Mouse (Mus musculus) embryonic facial prominence, embryonic 10.5 days (tissue): ENCODE measurements around the gene Pgd. TPM values are rescaled to one million over a fixed set of nuclear protein-coding genes. Genes with fewer than 3 reads are reported as not detected.
A peak's percentile ranks its signal among the peaks of the same experiment; 100 is the strongest.
"Not testable (repeated sequence)": the region's sequence is repeated elsewhere in the genome, so short reads cannot be mapped to it uniquely, and the experiment has no call there.

Experiments used
- DNase-seq: peaks from one replicate; pipeline ENCODE4 v3.0.0-alpha.2; 2017; ENCODE audit warnings: low spot score
- H3K27ac ChIP-seq: fragments of 300-500 bp; sonication (generic); replicated peaks from 2 replicates; pipeline ENCODE4 v1.5.1; 2016; ENCODE audit warnings: mild to moderate bottlenecking
- H3K27me3 ChIP-seq: fragments of 300-500 bp; sonication (generic); replicated peaks from 2 replicates; pipeline ENCODE4 v1.6.1; 2016; ENCODE audit warnings: low read depth, mild to moderate bottlenecking; ENCODE audit not compliant: poor library complexity, severe bottlenecking
- H3K36me3 ChIP-seq: fragments of 300-500 bp; sonication (generic); replicated peaks from 2 replicates; pipeline ENCODE4 v1.6.1; 2016; ENCODE audit warnings: mild to moderate bottlenecking, moderate library complexity
- H3K4me1 ChIP-seq: fragments of 300-500 bp; sonication (generic); 2 replicates; pipeline ENCODE4 v1.6.1; 2016
- H3K4me3 ChIP-seq: fragments of 300-500 bp; sonication (generic); 2 replicates; pipeline ENCODE4 v1.5.1; 2016; ENCODE audit warnings: mild to moderate bottlenecking, moderate library complexity
- H3K9me3 ChIP-seq: fragments of 300-500 bp; sonication (generic); 2 replicates; pipeline ENCODE4 v1.6.1; 2016; ENCODE audit warnings: mild to moderate bottlenecking
- WGBS: fragments of 180-500 bp; shearing (Covaris S2); methylation state at CpG from one replicate; pipeline ENCODE4 v1.1.7; 2016; 5-methylcytosine and 5-hydroxymethylcytosine counted together
- polyA plus RNA-seq: library from polyadenylated mRNA; unstranded; fragments of >200 nt; fragmentation: Nextera tagmentation; extraction: Ambion mirVana; gene quantifications from 2 replicates; pipeline ENCODE4 v1.2.1, GENCODE M21; 2016

Pgd gene
- polyA plus RNA-seq, 1 experiment from 2014 or later, result 153 TPM

DNA sequence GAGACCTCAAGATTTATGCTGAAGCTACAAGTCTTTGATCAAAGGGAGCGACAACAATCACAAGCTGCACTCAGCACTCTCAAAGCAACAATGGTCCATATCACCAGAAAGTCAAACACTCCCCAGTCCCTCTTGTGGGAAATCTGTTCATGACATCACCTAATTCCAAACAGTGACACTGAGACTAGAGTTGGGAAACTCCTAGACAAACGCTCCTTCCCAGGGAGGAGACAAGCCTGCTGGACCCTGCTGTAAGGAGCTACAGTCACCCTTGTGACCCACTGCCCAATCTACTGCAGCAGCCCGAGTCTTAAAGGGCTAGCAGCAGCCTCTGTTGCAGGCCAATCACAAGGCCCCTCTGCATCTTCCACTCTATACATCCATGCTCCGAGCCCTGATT is 13.0 kb upstream of the Pgd start:
- no peak for DNase-seq
- 64% methylated on average over 4 of the region's 4 CpGs for WGBS
- Histone ChIP-seq H3K4me1 (peaks cover 28% of the 10 kb centered on the region), H3K4me3 (no peak overlapping the region), H3K27ac (0 out of 2 replicates have a peak overlapping the region, but pooled peaks have one; percentile 5), H3K36me3 (peaks cover 67% of the 10 kb centered on the region), H3K9me3 (no peaks in the 10 kb centered on the region), H3K27me3 (no peaks in the 10 kb centered on the region)

DNA sequence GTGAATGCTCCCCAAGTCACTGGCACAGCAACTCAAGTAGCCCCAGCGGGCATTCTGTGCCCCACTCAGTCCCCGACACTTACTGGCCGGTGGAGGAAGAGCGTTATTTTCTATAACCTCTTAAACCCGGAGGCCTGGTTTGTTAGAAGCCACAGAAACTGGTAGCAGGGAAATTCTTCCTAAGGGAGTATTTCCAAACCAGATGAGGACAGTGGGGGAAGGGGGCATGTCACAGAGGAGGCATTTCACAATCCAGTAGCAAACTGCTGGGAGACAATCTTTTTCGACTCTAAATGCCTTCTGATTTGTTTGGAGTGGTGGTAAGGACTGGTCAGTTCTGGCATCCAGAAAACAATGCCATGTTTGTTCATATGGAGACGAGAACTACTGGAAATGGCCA is 12.6 kb upstream of the Pgd start:
- H3K9me3 ChIP-seq, result no peaks in the 10 kb centered on the region
- H3K4me3 ChIP-seq, result no peak overlapping the region
- no peaks in the 10 kb centered on the region for H3K27me3 ChIP-seq
- peak overlapping the region; percentile 36 for H3K27ac ChIP-seq
- DNase-seq, result no peak
- H3K4me1 ChIP-seq, result peaks cover 28% of the 10 kb centered on the region
- 79% methylated on average over 7 of the region's 7 CpGs for WGBS
- H3K36me3 ChIP-seq, result peaks cover 62% of the 10 kb centered on the region

DNA sequence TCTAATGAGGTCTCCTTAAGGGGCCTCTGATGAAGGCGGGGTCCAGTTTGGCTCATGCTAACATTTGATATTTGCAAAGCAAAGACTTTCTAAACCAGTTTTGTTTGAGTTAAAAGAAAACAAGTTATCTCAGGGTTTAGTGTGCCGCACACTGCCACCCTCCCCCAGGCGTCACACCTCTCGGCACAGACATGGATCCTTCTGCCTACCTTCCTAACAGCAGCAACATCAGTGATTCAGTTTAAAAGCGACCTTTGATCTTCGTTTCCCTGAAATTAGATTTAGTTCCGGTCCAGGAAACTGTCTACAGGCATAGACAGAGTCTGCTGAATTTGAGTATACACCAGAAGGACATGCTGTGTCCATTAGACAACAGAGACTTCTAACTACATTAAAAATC is 11.8 kb upstream of the Pgd start:
- Histone ChIP-seq H3K27me3 (no peaks in the 10 kb centered on the region), H3K9me3 (no peaks in the 10 kb centered on the region), H3K4me1 (peaks cover 33% of the 10 kb centered on the region), H3K4me3 (no peak overlapping the region), H3K27ac (no peak overlapping the region), H3K36me3 (peaks cover 54% of the 10 kb centered on the region)
- WGBS, result 69% methylated on average over 7 of the region's 7 CpGs
- DNase-seq, result no peak

DNA sequence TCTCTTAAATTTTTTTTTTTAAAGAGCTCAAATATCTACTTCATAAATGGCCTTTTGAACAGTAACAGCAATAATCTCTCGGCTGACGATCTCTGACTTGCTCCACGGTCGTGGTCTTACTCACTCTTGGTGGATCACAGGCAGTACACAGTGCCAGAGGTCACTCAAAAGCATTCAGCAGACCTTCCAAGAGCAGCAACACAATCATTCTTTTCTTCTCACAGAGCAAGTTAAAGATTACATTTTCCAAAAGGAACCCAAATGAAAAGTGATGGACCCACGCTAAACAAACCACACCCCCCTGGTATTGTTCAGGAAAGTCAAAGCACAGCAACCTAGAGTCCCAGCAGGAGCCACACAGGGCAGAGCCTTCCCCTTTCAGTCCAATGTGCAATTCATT is 10.5 kb upstream of the Pgd start:
- 52% methylated on average over 5 of the region's 5 CpGs for WGBS
- peaks cover 41% of the 10 kb centered on the region for H3K36me3 ChIP-seq
- H3K27me3 ChIP-seq, result no peaks in the 10 kb centered on the region
- H3K27ac ChIP-seq, result no peak overlapping the region
- no peaks in the 10 kb centered on the region for H3K9me3 ChIP-seq
- DNase-seq, result no peak
- H3K4me3 ChIP-seq, result no peak overlapping the region
- H3K4me1 ChIP-seq, result peaks cover 45% of the 10 kb centered on the region

DNA sequence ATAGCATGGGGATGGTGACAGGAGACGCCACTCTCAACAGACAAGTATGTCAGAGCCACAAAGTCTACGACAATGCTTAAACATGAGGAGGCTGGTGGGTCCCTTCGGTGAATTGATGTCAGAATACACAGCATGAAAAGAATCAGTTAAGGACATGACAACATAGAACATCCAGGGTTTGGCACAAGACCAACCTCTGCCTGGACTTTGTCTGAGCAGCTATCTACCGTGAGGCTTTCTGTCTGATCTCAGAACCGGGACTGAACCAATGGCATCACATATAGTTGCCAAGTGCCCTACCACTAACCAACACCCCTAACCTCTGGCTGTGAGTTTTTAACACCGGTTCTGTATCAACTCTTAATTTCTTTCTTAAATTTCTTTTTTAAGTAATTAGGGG is 10.1 kb upstream of the Pgd start:
- 85% methylated on average over 6 of the region's 6 CpGs for WGBS
- no peaks in the 10 kb centered on the region for H3K27me3 ChIP-seq
- peaks cover 37% of the 10 kb centered on the region for H3K36me3 ChIP-seq
- H3K27ac ChIP-seq, result no peak overlapping the region
- DNase-seq, result no peak
- H3K9me3 ChIP-seq, result no peaks in the 10 kb centered on the region
- peaks cover 49% of the 10 kb centered on the region for H3K4me1 ChIP-seq
- H3K4me3 ChIP-seq, result no peak overlapping the region

DNA sequence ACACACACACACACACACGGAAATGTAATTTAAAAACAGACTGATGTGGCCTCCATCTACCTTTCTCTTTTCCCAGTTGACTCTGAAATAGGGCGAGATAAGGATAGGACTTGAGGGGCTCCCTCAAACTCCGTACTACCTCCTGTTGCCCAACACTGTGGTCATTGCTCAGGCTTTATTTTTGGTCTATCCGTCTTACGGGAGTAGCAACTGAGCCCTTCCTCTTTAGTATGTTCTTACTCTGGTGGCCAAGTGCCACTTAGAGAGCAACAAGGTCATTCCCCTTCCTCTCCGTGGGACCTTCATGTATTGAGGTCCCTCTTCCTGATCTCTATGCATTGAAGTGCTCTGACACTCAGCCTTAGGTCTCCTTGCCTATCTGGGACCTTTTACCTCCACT is 7.1 kb upstream of the Pgd start:
- Histone ChIP-seq H3K36me3 (peaks cover 8% of the 10 kb centered on the region; the same call in 1 of the 2 replicates), H3K27me3 (no peaks in the 10 kb centered on the region), H3K27ac (no peak overlapping the region), H3K4me3 (no peak overlapping the region), H3K4me1 (peaks cover 49% of the 10 kb centered on the region), H3K9me3 (no peaks in the 10 kb centered on the region)
- WGBS, result 88% methylated on average over 6 of the region's 6 CpGs
- DNase-seq, result no peak

DNA sequence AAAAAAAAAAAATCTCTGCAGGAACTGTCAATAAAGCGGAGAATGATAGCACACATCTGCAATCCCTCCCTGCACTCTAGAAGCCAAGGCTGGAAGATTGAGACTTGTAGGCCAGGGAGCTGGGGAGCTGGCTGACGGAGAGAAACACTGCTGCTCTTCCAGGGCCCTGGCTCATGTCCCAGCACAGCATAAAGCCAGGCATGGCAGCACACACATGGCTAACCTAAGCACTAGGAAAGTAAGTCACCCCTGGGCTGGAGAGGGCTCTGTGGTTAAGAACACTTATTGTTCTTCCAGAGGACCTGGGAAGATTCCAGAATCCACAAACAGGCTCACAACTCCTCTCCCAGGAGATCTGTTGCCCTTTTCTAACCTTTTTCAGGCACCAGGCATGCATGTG is 6.1 kb upstream of the Pgd start:
- no peak overlapping the region for H3K4me3 ChIP-seq
- 0 out of 2 replicates have a peak overlapping the region, but pooled peaks have one; percentile 11 for H3K27ac ChIP-seq
- peaks cover 40% of the 10 kb centered on the region for H3K4me1 ChIP-seq
- no peaks in the 10 kb centered on the region for H3K27me3 ChIP-seq
- H3K9me3 ChIP-seq, result no peaks in the 10 kb centered on the region
- 0 out of 2 replicates have a peak, but pooled peaks cover 4% of the 10 kb centered on the region for H3K36me3 ChIP-seq
- no peak for DNase-seq
- 77% methylated on average over 2 of the region's 2 CpGs for WGBS

DNA sequence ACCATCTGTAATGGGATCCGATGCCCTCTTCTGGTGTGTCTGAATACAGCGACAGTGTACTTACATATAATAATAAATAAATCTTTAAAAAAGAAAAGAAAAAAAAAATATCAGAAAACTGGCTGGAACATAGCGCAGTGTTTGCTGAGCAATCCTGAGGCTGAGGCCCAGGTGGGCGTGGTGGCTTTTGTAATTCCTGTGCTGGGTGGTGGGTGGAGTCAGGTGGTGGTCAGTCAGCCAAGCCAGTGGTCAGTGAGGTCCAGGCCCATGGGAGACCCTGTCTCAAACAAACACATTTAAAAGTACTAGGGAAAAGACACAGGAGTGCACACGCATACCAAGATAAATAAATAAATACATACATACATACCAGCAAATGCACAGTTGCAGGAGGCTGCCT is 5.5 kb upstream of the Pgd start:
- Histone ChIP-seq H3K4me1 (peaks cover 39% of the 10 kb centered on the region), H3K9me3 (no peaks in the 10 kb centered on the region), H3K27ac (0 out of 2 replicates have a peak overlapping the region, but pooled peaks have one; percentile 11), H3K4me3 (no peak overlapping the region), H3K27me3 (no peaks in the 10 kb centered on the region), H3K36me3 (0 out of 2 replicates have a peak, but pooled peaks cover 4% of the 10 kb centered on the region)
- no peak for DNase-seq
- 88% methylated on average over 5 of the region's 5 CpGs for WGBS

DNA sequence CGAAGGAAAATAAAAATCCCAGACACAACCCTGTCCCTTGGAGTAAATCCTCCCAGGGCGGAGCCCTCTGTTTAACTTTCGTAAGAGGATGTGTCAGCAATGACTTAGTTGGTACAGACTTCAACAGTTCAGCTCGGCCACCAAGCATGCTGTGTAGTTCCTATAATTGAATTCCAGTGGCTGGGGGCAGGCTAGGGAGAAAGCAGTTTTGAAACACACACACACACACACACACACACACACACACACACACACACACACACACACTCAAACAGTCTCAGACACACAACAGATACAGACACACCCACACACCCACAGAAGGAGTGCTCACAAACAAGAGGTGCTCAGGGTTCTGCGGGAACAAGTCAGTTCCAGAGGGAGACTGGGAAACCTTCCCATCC is 5.0 kb upstream of the Pgd start:
- no peaks in the 10 kb centered on the region for H3K9me3 ChIP-seq
- H3K36me3 ChIP-seq, result 0 out of 2 replicates have a peak, but pooled peaks cover 4% of the 10 kb centered on the region
- H3K27me3 ChIP-seq, result no peaks in the 10 kb centered on the region
- no peak overlapping the region for H3K27ac ChIP-seq
- no peak for DNase-seq
- 82% methylated on average over 5 of the region's 5 CpGs for WGBS
- H3K4me1 ChIP-seq, result peaks cover 34% of the 10 kb centered on the region
- no peak overlapping the region for H3K4me3 ChIP-seq

DNA sequence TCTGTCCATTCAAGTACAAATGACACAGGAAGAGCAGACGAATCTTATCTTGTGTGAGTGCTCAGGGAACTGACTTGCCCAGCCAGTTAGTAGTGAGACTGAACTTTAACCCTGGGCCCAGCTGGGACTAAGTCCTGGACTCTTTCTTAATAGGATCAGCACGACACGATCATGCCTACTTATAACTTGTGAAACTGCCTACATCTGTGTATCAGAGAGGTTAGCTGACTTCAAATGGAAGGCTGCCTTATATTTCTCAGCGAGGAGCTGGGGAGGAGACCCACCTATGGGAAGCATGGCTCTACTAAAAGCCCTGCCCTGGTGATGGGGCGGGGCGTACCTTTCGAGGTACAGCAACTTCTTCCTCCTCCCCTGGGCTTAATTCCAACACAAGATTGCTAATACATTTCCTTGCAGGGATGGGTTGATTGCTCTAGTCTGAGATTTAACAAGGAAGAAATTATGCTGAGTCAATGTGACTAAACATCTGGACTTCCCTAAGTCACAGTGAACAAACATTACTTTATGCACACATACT is 3.9 kb upstream of the Pgd start:
- no peak overlapping the region for H3K27ac ChIP-seq
- H3K4me1 ChIP-seq, result peaks cover 41% of the 10 kb centered on the region
- no peak overlapping the region for H3K4me3 ChIP-seq
- H3K27me3 ChIP-seq, result no peaks in the 10 kb centered on the region
- WGBS, result 67% methylated on average over 7 of the region's 7 CpGs
- no peaks in the 10 kb centered on the region for H3K9me3 ChIP-seq
- no peak for DNase-seq
- no peaks in the 10 kb centered on the region for H3K36me3 ChIP-seq

DNA sequence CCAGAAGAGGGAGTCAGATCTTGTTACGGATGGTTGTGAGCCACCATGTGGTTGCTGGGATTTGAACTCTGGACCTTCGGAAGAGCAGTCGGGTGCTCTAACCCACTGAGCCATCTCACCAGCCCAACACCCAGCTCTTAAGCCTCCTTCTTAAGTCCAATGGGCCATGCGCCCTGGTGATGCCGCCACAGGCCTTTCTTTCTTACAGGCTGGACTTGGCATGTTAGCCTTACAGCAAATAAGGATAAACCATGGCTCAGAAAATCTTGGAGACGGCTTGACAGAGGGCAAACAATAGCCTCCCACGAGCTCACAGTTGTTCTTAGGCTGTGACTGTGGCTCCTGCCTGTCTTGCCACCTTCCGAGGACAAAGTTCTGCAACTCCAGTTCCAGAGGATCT is 3.4 kb upstream of the Pgd start:
- H3K27me3 ChIP-seq, H3K4me3 ChIP-seq, H3K36me3 ChIP-seq, DNase-seq, H3K27ac ChIP-seq, H3K9me3 ChIP-seq: not testable (repeated sequence)
- WGBS, result 82% methylated on average over 8 of the region's 8 CpGs
- H3K4me1 ChIP-seq, result peaks cover 46% of the 10 kb centered on the region

DNA sequence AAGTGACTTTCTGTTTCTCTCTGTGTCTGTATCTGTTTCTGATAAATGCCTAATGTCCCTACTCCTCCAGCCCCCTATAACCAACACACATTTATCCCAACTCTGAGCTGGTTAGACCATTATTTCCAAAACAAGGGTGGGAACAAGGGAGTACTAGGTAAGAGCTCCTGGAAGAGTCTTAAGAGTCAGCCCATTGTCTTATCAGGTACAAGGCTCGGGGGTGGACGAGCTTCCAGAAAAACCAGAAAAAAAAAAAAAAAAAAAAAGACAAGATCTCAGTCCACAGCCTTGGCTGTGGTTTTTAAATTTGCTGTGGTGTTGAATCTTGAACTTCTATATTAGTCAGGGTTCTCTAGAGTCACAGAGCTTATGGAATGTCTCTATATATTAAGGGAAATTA is 1.4 kb upstream of the Pgd start:
- Histone ChIP-seq H3K9me3 (no peaks in the 10 kb centered on the region), H3K27ac (no peak overlapping the region), H3K4me3 (peak overlapping the region; percentile 95), H3K4me1 (peaks cover 44% of the 10 kb centered on the region), H3K27me3 (no peaks in the 10 kb centered on the region), H3K36me3 (peaks cover 23% of the 10 kb centered on the region)
- WGBS, result 76% methylated on average over 2 of the region's 2 CpGs
- no peak for DNase-seq

DNA sequence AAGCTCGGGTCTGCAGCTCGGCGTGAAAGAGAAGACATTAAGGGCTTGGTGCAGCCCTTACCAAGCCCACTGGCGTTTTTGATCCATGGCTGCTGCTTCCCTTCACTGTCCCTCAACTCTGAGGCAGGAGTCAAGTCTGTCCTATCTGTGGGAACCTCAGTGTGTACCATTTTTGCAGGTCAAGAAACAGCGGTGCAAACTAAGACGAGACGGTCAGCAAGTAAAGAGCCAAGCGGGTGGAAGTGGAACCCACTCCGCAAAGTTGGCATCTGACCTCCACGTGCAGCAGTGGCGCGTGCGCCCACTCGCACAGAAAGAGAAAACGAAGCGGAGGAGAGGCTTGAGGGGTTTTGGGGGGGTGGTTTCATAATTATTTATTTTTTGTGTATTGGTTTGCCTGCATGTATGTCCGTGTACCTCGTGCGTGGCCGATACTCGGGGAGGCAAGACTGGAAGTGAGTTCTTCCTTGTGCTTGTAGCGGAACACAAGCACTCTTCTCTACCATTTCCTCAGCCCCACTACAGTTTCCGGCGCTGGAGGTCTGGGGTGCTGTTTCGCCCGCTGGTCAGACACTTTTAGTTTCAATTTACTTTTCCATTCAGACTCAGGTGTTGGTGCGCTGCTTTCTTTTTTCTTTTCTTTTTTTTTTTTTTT is 513 bp upstream of the Pgd start:
- peak overlapping the region; percentile 88 for H3K27ac ChIP-seq
- DNase-seq, result no peak
- whole genome bisulfite sequencing, result 2% methylated on average over 27 of the region's 27 CpGs
- no peaks in the 10 kb centered on the region for H3K9me3 ChIP-seq
- peaks cover 32% of the 10 kb centered on the region for H3K36me3 ChIP-seq
- no peaks in the 10 kb centered on the region for H3K27me3 ChIP-seq
- H3K4me1 ChIP-seq, result peaks cover 36% of the 10 kb centered on the region
- H3K4me3 ChIP-seq, result peak overlapping the region; percentile 95
